Mouse (Mus musculus) spleen, postnatal 36 days (tissue): ENCODE measurements around the gene Apoo.
A peak's percentile ranks its signal among the peaks of the same experiment; 100 is the strongest.
"Not testable (repeated sequence)": the region's sequence is repeated elsewhere in the genome, so short reads cannot be mapped to it uniquely, and the experiment has no call there.

ENCODE experiments used
- DNase-seq, 2 experiments: peaks; one replicate each; pipeline ENCODE4 v3.0.0; 2022; ENCODE audit warnings: low spot score in 2 of 2, mixed read lengths in 1 of 2

Apoo gene

DNA sequence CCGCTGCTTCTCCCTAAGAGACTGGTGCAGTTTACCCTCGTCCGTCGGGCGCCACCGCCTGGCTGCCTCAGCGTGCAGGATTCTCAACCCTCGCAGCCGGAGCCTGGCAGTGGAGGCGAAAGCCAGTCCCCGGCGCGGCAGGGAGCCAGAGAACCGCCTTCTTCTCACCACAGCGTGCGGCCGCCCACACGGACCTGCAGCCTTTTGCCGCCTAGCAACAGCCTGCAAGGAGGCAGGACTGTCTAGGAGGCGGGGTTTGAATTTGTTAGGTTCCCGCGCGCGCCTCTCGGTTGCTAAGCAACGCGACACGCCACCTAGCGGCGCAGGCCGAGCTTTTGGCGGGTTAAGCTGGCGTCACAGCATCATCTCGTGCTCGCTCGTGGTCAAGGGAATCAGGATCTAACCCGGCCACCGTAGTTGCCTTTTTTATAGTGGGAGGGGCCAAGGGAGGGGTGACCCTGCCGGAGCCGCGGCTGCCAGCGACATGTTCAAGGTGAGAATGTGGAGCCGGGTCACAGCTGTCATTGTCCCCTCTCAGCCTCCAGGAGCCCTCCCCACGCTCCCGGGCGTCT lies at the start of gene Apoo, which contains the start of gene Fam90a1b:
Gene Apoo, plus strand, starts transcription at position 448 of the 572 bp plus-strand sequence.
Gene Fam90a1b, minus strand, starts transcription at position 108 of the 572 bp plus-strand sequence.
- peak; percentile 95 to 96 for DNase-seq

DNA sequence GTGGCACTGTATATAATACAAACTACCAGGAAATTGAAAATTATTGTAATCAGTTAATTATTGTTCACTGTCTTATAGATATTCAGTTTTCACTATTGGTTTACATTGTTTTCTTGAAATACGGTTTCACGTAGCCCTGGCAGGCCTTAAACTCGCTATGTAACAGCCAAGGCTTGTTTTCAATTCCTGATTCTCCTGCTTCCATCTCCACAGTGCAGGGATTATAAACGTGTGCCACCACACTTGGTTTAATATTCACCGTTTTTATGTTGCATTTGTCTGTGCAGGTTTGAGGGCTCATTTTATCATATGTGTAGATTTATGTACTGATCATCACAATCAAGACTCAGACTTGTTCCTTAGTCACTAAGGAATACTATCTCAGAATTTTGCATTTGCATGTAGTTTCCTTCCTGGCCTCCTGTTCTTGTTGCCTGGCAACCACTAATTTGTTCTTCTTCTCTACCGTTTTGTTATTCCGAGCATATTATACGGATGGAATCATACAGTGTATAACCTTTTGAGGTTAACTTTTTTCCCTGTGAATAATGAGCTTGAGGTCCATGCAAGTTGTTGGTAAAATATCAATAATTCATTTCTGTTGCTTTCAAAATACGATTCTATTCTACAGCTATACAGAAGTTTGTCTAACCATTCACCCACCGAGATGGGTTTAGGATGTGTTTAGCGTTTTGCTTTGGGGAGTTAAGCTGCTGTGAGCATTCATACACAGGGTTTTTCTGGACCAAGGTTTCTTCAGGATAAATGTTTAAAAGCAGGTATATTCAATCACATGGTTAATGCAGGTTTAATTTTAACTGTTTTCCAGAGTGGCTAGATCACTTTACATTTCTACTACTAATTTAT lies 45.6 kb upstream of the Apoo start:
- DNase-seq: no peak

- DNase-seq: not testable (repeated sequence)
Observed at GRCm38 (mm10) chrX:94343638-94344037, 23.3 kb upstream of the Apoo start.

DNA sequence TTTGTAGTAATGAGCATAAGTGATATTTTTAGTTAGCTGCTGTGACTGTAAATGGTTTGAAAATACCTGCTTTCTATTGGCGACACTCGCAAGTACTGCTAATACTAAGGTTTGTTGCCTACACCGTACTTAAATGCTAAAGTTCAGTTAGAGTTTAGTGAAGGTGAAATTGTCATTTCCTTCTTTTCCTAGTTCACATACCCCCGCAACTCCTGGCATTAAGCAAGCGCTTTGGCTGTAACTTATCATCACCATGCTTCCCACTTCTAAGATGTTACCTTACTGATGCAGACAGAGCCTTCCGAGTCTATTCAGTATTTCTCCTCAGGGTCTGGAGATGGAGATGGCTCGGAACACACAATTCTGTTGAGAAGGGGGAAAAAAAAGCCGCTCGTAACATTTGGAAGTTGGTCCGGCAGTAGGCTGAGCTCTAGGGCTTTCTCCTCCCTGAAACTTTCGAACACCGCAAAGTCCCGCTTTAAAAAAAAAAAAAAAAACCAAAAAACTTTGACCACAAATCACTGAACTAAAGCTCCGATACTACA lies 1.5 kb upstream of the Apoo start:
- DNase-seq: no peak

DNA sequence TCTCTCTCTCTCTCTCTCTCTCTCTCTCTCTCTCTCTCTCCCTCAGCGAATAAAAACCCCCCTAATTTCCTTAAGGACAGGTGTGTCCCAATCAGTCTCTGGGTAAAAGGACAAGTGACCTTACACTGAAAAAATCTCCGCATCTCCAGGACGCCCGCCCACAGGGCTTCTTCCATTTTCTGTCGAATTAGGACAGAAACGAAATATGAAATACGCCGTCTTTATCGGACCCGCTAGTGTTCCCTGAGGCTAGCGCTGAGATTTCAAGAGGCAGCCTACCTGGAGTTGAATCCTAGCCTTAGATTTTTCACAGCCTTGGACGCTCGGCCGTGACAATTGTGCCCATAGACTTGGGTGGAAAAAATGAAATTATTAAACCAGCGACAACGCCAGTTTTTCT lies 888 bp upstream of the Apoo start:
- no peak for DNase-seq

GRCm38 (mm10) chrX:94367248-94367647 lies 331 bp downstream of the Apoo start:
- peak in 1 of 2 experiments; percentile 2 for DNase-seq

- DNase-seq: no peak
Observed at GRCm38 (mm10) chrX:94378734-94379133, 11.8 kb downstream of the Apoo start.

DNA sequence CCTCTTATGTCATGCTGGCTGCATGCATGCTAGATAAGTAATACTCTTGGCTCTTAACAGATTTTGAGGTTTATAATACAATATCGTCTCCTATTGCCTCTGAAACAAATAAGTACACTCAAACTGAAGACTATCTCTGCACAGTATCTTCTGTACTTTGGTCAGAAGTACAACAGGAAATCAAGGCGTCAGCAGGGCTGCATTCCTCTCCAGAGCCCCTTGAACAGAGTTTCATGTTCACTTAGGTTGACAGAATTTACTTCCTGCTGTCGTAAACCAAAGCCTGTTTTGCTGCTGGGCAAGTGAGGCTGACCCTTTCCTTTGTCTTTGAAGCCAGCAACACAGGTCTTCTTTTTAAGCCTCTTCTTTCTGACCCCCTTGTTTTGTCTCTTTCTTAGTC lies 42.1 kb downstream of the Apoo start:
- DNase-seq: no peak

- no peak for DNase-seq
Observed at GRCm38 (mm10) chrX:94420210-94420609, 53.3 kb downstream of the Apoo start.

- DNase-seq: no peak
Observed at GRCm38 (mm10) chrX:94431548-94432375, 64.8 kb downstream of the Apoo start.

- not testable (repeated sequence) for DNase-seq
Observed at GRCm38 (mm10) chrX:94445427-94445826, 78.5 kb downstream of the Apoo start.

- DNase-seq: not testable (repeated sequence)
Observed at GRCm38 (mm10) chrX:94446021-94446420, 79.1 kb downstream of the Apoo start.

GRCm38 (mm10) chrX:94450047-94450881 lies 83.3 kb downstream of the Apoo start:
- DNase-seq: not testable (repeated sequence)

DNA sequence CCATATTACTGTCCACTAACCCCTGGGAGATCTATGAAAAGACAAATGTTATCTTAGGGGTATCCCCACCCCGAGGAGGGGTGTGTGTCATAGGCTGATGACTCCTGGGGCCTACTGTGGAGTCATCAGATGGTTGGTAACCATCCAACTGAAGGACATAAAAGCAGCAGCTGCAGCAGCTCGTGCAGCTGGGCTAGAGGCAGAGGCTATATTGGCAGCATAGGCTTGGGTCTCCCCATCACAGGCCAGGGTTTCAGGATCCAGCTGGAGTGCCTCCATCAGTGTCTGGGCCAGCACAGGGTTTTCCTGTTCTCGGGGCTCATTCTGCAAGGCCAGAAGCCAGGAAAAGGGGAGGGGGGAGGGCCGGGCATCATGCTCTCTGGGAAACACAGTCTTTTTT lies 92.4 kb downstream of the Apoo start:
- no peak for DNase-seq

DNA sequence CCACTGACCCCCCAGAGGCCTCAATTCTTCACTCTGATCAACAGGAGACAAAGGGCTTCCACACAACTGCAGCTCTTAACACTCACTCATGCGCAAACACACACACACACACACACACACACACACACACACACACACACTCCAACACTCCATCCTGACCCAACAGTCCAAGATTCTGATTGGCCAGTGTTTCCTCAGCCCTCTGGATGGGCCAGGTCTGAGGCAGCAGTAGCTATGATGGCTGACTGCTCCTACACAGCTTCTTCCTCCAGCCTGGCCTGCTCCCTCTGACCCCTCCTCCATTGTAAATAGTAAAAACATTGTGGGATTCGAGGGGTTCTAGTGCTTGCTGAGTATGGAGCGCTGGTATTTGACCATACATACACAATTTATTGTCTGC lies 94.6 kb downstream of the Apoo start:
- not testable (repeated sequence) for DNase-seq

- not testable (repeated sequence) for DNase-seq
Observed at GRCm38 (mm10) chrX:94462604-94463429, 95.9 kb downstream of the Apoo start.
